Mouse (Mus musculus) G1E-ER4 (cell line): ENCODE results near the gene Olfr686. TPM values are rescaled to one million over a fixed set of nuclear protein-coding genes. Genes with fewer than 3 reads are reported as not detected.

Experiments used
- GATA1 ChIP-seq: IDR thresholded peaks from one replicate; pipeline ENCODE4 v1.8.0; 2012; ENCODE audit warnings: low read length, inconsistent platforms
- polyA plus RNA-seq: library from polyadenylated mRNA; stranded (reverse); fragments of >175 nt; gene quantifications from 2 replicates; pipeline ENCODE4 v1.2.3, GENCODE M21; 2012

Olfr686 gene
- polyA plus RNA-seq, result not detected in 2 replicates

GRCm38 (mm10) chr7:105207385-105207784 is at the start of gene Olfr686:
Gene Olfr686, minus strand, starts transcription at chr7:105207485.
- no peak for TF ChIP-seq GATA1

GRCm38 (mm10) chr7:105256656-105257055 is 49.4 kb upstream of the Olfr686 start:
- no peak for TF ChIP-seq GATA1

- TF ChIP-seq GATA1, result no peak
Observed at GRCm38 (mm10) chr7:105248197-105248596, 40.9 kb upstream of the Olfr686 start.

- no peak for TF ChIP-seq GATA1
Observed at GRCm38 (mm10) chr7:105247671-105248070, 40.4 kb upstream of the Olfr686 start.

GRCm38 (mm10) chr7:105229386-105229785 is 22.1 kb upstream of the Olfr686 start:
- no peak for TF ChIP-seq GATA1

- no peak for TF ChIP-seq GATA1
Observed at GRCm38 (mm10) chr7:105228138-105228537, 20.9 kb upstream of the Olfr686 start.

- no peak for TF ChIP-seq GATA1
Observed at GRCm38 (mm10) chr7:105226703-105227102, 19.4 kb upstream of the Olfr686 start.

GRCm38 (mm10) chr7:105226072-105226471 is 18.8 kb upstream of the Olfr686 start:
- no peak for TF ChIP-seq GATA1

GRCm38 (mm10) chr7:105218281-105218680 is 11.0 kb upstream of the Olfr686 start:
- TF ChIP-seq GATA1, result no peak

GRCm38 (mm10) chr7:105214761-105215160 is 7.5 kb upstream of the Olfr686 start:
- no peak for TF ChIP-seq GATA1

- no peak for TF ChIP-seq GATA1
Observed at GRCm38 (mm10) chr7:105185912-105186311, 21.4 kb downstream of the Olfr686 start, which contains the start of gene Olfr685. Gene Olfr685, minus strand, starts transcription at chr7:105186012.

GRCm38 (mm10) chr7:105170773-105171172 is 36.5 kb downstream of the Olfr686 start:
- TF ChIP-seq GATA1, result no peak

- TF ChIP-seq GATA1, result no peak
Observed at GRCm38 (mm10) chr7:105163553-105163952, 43.7 kb downstream of the Olfr686 start, which contains the start of gene Olfr684. Gene Olfr684, minus strand, starts transcription at chr7:105163653.

Other genes with a start within 250 kb of the Olfr686 start
- gene Olfr670, start 244.9 kb downstream of the Olfr686 start, polyA plus RNA-seq, result not detected in 2 replicates
- not detected in 2 replicates for gene Olfr671, start 228.4 kb downstream of the Olfr686 start, polyA plus RNA-seq
- not detected in 2 replicates for gene Olfr672, start 205.5 kb downstream of the Olfr686 start, polyA plus RNA-seq
- not detected in 2 replicates for gene Olfr675, start 179.0 kb downstream of the Olfr686 start, polyA plus RNA-seq
- gene Olfr676, start 174.8 kb downstream of the Olfr686 start, polyA plus RNA-seq, result not detected in 2 replicates
- not detected in 2 replicates for gene Olfr677, start 156.1 kb downstream of the Olfr686 start, polyA plus RNA-seq
- not detected in 2 replicates for gene Olfr678, start 143.0 kb downstream of the Olfr686 start, polyA plus RNA-seq
- gene Olfr679, start 126.3 kb downstream of the Olfr686 start, polyA plus RNA-seq, result not detected in 2 replicates
- not detected in 2 replicates for gene Olfr680-ps1, start 114.7 kb downstream of the Olfr686 start, polyA plus RNA-seq
- gene Olfr681, start 90.6 kb downstream of the Olfr686 start, polyA plus RNA-seq, result not detected in 2 replicates
- not detected in 2 replicates for gene Olfr683, start 60.5 kb downstream of the Olfr686 start, polyA plus RNA-seq
- gene Olfr684, start 43.8 kb downstream of the Olfr686 start, polyA plus RNA-seq, result not detected in 2 replicates
- not detected in 2 replicates for gene Olfr685, start 21.5 kb downstream of the Olfr686 start, polyA plus RNA-seq
- gene Olfr688, start 80.6 kb upstream of the Olfr686 start, polyA plus RNA-seq, result not detected in 2 replicates
- gene Olfr689, start 103.7 kb upstream of the Olfr686 start, polyA plus RNA-seq, result not detected in 2 replicates
- not detected in 2 replicates for gene Olfr690, start 126.6 kb upstream of the Olfr686 start, polyA plus RNA-seq
- gene Olfr691, start 134.8 kb upstream of the Olfr686 start, polyA plus RNA-seq, result not detected in 2 replicates
- not detected in 2 replicates for gene Olfr692, start 160.7 kb upstream of the Olfr686 start, polyA plus RNA-seq
- not detected in 2 replicates for gene Gm5901, start 167.6 kb upstream of the Olfr686 start, polyA plus RNA-seq
- 41.2 TPM in 2 replicates for gene Fam160a2, start 192.6 kb upstream of the Olfr686 start, polyA plus RNA-seq
- not detected in 2 replicates for gene Cnga4, start 197.1 kb upstream of the Olfr686 start, polyA plus RNA-seq
- gene Cckbr, start 218.2 kb upstream of the Olfr686 start, polyA plus RNA-seq, result not detected in 2 replicates